Mouse (Mus musculus) stomach, embryonic 16.5 days (tissue): Measurements from ENCODE around the gene Disp2. TPM values are rescaled to one million over a fixed set of nuclear protein-coding genes. Genes with fewer than 3 reads are reported as not detected.
A peak's percentile ranks its signal among the peaks of the same experiment; 100 is the strongest.

Source experiments
- ATAC-seq: fragments of 200-750 bp; cut with Nextera tagmentation; 2 replicates; pipeline ENCODE4 v1.8.0; 2017; ENCODE audit warnings: moderate number of reproducible peaks, moderate TSS enrichment; ENCODE audit not compliant: insufficient read depth, low FRiP score
- H3K27ac ChIP-seq: fragments of 300-500 bp; sonication (generic); 2 replicates; pipeline ENCODE4 v1.5.1; 2014; ENCODE audit warnings: low read length
- H3K27me3 ChIP-seq: fragments of 300-500 bp; sonication (generic); 2 replicates; pipeline ENCODE4 v1.6.1; 2014; ENCODE audit warnings: low read length, control low read depth, mixed read lengths; ENCODE audit not compliant: control insufficient read depth, insufficient read depth
- H3K36me3 ChIP-seq: fragments of 300-500 bp; sonication (generic); 2 replicates; pipeline ENCODE4 v1.6.1; 2014; ENCODE audit warnings: low read length; ENCODE audit not compliant: control insufficient read depth, insufficient read depth
- H3K4me1 ChIP-seq: fragments of 300-500 bp; sonication (generic); 2 replicates; pipeline ENCODE4 v1.6.1; 2014; ENCODE audit warnings: low read length, control low read depth, mixed read lengths; ENCODE audit not compliant: control insufficient read depth, insufficient read depth
- H3K4me2 ChIP-seq: fragments of 300-500 bp; sonication (generic); 2 replicates; pipeline ENCODE4 v1.6.1; 2014; ENCODE audit warnings: low read depth, low read length, mixed read lengths
- H3K4me3 ChIP-seq: fragments of 300-500 bp; sonication (generic); replicated peaks from 2 replicates; pipeline ENCODE4 v1.5.1; 2014; ENCODE audit warnings: mild to moderate bottlenecking, low read length
- H3K9ac ChIP-seq: fragments of 300-500 bp; sonication (generic); 2 replicates; pipeline ENCODE4 v1.6.1; 2014; ENCODE audit warnings: low read length
- H3K9me3 ChIP-seq: fragments of 300-500 bp; sonication (generic); replicated peaks from 2 replicates; pipeline ENCODE4 v1.6.1; 2016; ENCODE audit warnings: low read length, control low read depth; ENCODE audit not compliant: control insufficient read depth
- WGBS: fragments of 180-500 bp; shearing (Covaris S2); extraction: QIAGEN DNeasy Blood & Tissue Kit; methylation state at CpG from one replicate; pipeline ENCODE4 v1.1.7; 2014; 5-methylcytosine and 5-hydroxymethylcytosine counted together
- polyA plus RNA-seq: library from polyadenylated mRNA; unstranded; fragments of >200 nt; fragmentation: Nextera tagmentation; extraction: Ambion mirVana; gene quantifications from 2 replicates; pipeline ENCODE4 v1.2.1, GENCODE M21; 2015

Gene Disp2
- polyA plus RNA-seq, 1 experiment from 2014 or later: 2.5 TPM

DNA sequence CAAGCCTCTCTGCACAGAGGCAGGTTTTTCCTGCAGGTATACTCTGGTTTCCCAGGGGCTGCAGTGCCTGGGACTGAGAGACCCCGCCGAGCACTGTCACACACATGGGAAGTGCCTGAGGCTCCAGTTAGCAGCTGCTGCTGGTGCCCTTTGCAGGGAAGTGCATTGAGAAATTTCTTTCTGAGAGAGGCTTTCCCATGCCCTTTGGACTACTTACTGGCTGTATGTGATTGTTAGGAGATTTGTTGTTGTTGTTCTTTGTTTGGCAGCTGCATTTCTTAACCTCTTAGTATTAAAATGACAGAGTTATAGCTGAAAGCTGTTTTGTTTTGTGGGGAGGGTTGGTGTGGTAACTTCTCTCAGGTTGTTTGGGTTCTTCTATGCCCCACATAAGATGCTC is 31.3 kb downstream of the Disp2 start:
- Histone ChIP-seq H3K36me3 (no peaks in the 10 kb centered on the region), H3K27ac (no peak overlapping the region), H3K9ac (no peak overlapping the region), H3K4me3 (no peak overlapping the region), H3K4me1 (peaks cover 12% of the 10 kb centered on the region), H3K27me3 (no peaks in the 10 kb centered on the region), H3K4me2 (no peak overlapping the region), H3K9me3 (no peaks in the 10 kb centered on the region)
- no peak for ATAC-seq
- 16% methylated on average over 2 of the region's 2 CpGs for WGBS

DNA sequence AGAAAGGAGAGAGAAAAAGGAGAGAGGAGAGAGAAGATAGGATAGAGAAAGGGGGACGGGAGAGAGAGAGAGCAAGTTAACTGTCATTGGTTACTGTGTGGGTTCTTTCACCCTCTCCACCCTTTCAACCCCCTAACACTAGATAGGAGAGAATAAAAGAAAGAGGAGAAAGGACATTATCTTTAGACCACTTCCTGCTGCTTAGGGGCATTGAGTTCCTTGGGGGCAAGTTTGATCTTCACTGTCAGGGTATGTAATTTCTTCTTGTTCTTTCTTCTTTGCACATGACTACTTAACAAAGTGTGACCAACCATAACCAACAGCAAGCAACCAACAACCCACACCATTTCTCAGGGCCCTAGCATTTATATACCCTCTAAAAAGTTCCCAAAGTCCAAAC is 33.2 kb downstream of the Disp2 start:
- no peak overlapping the region for H3K4me2 ChIP-seq
- WGBS: 70% methylated on average over 1 of the region's 1 CpGs
- no peaks in the 10 kb centered on the region for H3K27me3 ChIP-seq
- no peak overlapping the region for H3K4me3 ChIP-seq
- no peak for ATAC-seq
- no peaks in the 10 kb centered on the region for H3K36me3 ChIP-seq
- no peak overlapping the region for H3K27ac ChIP-seq
- H3K4me1 ChIP-seq: peaks cover 14% of the 10 kb centered on the region
- H3K9ac ChIP-seq: no peak overlapping the region
- no peaks in the 10 kb centered on the region for H3K9me3 ChIP-seq

DNA sequence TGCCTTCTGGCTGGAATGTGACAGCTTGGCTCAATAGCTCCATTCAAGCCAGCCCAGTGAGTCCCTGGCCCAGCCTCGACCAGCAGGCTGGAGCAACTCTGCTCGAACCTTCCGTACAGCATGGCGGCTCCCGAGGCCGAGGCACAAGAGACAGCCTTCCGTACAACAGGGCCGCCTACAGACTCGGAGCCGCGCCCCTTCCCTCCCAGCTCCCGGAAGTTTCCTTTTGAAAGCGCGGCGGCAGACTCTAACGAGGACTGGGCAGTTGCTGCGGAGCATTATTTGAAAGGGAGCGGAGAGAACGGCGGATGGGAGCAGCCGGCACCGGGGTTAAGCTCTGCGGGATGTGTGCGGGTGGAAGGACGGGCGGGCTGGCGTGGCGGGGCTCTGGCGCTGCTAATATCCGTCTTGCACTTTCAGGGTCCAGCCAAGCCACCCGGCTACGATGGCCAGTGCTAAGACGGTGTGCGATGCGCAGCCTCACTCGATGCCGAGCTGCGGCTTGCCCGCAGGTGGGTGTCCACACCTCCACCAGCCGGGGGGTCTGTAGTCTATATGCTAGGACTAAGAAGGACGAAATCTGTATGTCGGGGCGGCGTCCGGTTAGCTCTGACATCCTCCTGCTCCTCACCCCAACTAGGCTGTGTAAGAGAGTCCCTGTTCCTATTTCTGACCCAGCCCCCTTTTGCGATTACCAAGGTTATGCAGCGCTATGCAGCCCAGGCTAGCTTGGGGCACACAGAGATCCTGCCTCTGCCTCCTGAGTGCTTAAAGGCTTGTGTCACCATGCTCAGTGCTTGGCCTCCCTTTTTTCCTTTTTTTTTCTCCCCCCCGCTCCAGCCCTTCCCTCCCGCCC is 34.7 kb downstream of the Disp2 start, which contains the start of gene Knstrn:
TSS of gene Knstrn (plus strand) at position 23 of the 856 bp plus-strand sequence.
- no peaks in the 10 kb centered on the region for H3K27me3 ChIP-seq
- peak; percentile 94 for ATAC-seq
- peaks cover 12% of the 10 kb centered on the region for H3K36me3 ChIP-seq
- H3K9ac ChIP-seq: peak within 1 kb of the TSS; percentile 85
- no peaks in the 10 kb centered on the region for H3K9me3 ChIP-seq
- peak within 1 kb of the TSS; percentile 84 for H3K4me3 ChIP-seq
- H3K4me1 ChIP-seq: peaks cover 14% of the 10 kb centered on the region
- under 1% methylated on average over 49 of the region's 49 CpGs for WGBS
- peak within 1 kb of the TSS; percentile 52 for H3K27ac ChIP-seq
- H3K4me2 ChIP-seq: peak within 1 kb of the TSS; percentile 83

DNA sequence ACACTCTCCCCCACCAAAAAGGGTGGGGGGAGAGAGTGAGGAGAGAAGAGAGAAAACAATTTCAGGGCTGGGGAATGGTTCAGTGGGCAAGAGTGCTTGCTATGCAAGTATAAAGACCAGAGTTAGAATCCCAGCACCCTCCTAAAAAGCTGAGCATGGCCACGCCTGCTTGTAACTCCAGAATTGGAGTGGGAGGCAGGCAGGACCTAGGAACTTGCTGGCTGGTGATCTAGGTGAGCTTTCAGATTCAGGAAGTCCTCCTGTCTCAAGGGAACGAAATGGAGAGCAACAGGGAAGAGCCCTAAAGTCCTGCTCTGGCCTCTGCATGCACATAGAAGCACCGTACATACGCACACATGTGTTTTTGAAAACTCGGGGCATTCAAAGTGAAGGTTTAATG is 43.3 kb downstream of the Disp2 start:
- no peak overlapping the region for H3K9ac ChIP-seq
- H3K27me3 ChIP-seq: no peaks in the 10 kb centered on the region
- no peaks in the 10 kb centered on the region for H3K4me1 ChIP-seq
- 91% methylated on average over 5 of the region's 5 CpGs for WGBS
- H3K36me3 ChIP-seq: peaks cover 45% of the 10 kb centered on the region
- no peak overlapping the region for H3K4me2 ChIP-seq
- H3K27ac ChIP-seq: no peak overlapping the region
- no peak overlapping the region for H3K4me3 ChIP-seq
- no peak for ATAC-seq
- 0 out of 2 replicates have a peak, but pooled peaks cover 3% of the 10 kb centered on the region for H3K9me3 ChIP-seq

DNA sequence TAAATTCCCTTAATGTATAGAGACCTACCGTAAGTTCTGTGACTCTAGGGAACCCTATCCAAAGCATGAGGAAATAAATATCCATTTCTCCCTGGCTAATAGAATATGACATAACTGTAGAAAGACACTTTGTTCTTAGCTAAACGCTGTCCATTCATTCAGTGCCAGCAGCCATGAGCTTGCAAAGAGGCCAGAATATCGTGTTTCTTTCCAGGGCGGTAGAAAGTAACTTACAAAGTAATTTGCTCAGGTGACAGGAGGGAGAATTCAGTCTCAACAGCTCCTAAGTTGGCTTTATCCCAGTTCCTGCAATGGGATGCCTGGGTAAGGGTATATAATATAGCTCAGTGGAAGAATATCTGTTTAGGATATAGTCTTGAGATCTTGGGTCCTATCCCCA is 44.9 kb downstream of the Disp2 start:
- H3K9ac ChIP-seq: no peak overlapping the region
- 96% methylated on average over 4 of the region's 4 CpGs for WGBS
- no peak overlapping the region for H3K27ac ChIP-seq
- peaks cover 31% of the 10 kb centered on the region for H3K36me3 ChIP-seq
- no peaks in the 10 kb centered on the region for H3K4me1 ChIP-seq
- no peaks in the 10 kb centered on the region for H3K27me3 ChIP-seq
- H3K4me3 ChIP-seq: no peak overlapping the region
- no peak for ATAC-seq
- H3K4me2 ChIP-seq: no peak overlapping the region
- H3K9me3 ChIP-seq: 0 out of 2 replicates have a peak, but pooled peaks cover 3% of the 10 kb centered on the region

DNA sequence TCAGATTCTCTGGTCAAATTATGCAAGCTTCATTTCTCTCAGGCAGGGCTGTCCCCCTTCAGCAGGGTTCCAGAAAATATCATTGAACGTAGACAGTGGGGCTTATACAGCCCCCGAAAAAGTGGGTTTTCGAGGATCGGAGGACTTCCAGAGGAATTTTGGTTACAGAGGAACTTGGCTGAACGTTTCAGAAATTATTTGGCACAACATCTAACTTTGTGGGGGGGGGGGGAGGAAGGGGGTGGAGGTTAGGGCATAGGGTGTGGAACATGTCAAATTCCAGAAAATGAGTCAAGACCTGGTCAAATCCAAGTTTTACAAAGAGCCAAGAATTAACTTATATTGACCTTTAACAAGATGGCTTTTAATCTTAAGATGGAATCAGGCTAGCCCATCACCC is 49.6 kb downstream of the Disp2 start:
- peaks cover 25% of the 10 kb centered on the region for H3K36me3 ChIP-seq
- no peak overlapping the region for H3K4me3 ChIP-seq
- no peaks in the 10 kb centered on the region for H3K27me3 ChIP-seq
- no peak overlapping the region for H3K4me2 ChIP-seq
- no peak for ATAC-seq
- H3K9me3 ChIP-seq: 0 out of 2 replicates have a peak, but pooled peaks cover 3% of the 10 kb centered on the region
- no peak overlapping the region for H3K27ac ChIP-seq
- no peaks in the 10 kb centered on the region for H3K4me1 ChIP-seq
- no peak overlapping the region for H3K9ac ChIP-seq
- WGBS: 86% methylated on average over 5 of the region's 5 CpGs

DNA sequence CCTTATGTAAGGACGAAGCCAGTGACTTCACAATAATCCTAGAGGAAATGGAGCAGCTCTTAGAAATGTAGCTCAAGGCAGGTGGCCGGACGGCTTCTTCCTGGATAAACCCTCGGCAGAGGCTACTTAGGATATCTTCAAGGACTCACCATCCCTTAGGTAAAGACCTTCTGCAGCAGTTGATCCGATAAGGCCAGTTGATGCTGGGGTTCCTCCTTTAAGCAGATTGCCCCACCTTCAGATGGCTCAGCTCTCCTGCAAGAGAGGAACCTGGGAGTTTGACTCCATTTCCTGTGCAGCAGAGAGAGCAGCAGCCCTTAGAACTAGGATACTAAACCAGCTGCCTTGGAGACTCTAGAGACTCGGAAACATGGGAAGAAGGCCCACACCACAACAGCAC is 54.5 kb downstream of the Disp2 start:
- Histone ChIP-seq H3K27ac (no peak overlapping the region), H3K4me3 (no peak overlapping the region), H3K27me3 (no peaks in the 10 kb centered on the region), H3K9ac (no peak overlapping the region), H3K36me3 (peaks cover 10% of the 10 kb centered on the region), H3K9me3 (no peaks in the 10 kb centered on the region), H3K4me1 (no peaks in the 10 kb centered on the region), H3K4me2 (no peak overlapping the region)
- 94% methylated on average over 6 of the region's 6 CpGs for WGBS
- no peak for ATAC-seq

DNA sequence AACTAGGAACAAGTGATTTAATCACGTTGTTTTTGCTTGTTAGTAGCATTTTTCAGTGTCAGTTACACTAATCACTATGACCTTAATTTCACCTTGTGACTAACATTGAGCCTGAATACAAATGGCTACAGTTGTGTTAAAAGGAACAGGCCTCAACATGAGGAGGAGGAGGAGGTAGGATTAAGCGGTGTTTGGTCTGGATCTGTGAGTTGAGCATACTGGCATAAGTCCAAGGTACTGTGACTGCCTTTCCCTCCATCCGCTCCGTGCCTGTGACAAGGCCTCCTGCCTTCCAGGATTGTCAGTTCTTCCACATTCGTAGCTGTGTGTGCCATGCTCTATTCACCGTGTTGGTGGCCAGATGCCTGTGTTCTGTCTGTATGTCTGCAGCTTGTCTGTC is 55.6 kb downstream of the Disp2 start:
- ATAC-seq: peak; percentile 44; the same call in 1 of the 2 replicates
- Histone ChIP-seq H3K9ac (no peak overlapping the region), H3K27me3 (no peaks in the 10 kb centered on the region), H3K9me3 (no peaks in the 10 kb centered on the region), H3K4me2 (no peak overlapping the region), H3K36me3 (peaks cover 10% of the 10 kb centered on the region), H3K27ac (no peak overlapping the region), H3K4me1 (no peaks in the 10 kb centered on the region), H3K4me3 (no peak overlapping the region)
- 68% methylated on average over 6 of the region's 6 CpGs for WGBS

DNA sequence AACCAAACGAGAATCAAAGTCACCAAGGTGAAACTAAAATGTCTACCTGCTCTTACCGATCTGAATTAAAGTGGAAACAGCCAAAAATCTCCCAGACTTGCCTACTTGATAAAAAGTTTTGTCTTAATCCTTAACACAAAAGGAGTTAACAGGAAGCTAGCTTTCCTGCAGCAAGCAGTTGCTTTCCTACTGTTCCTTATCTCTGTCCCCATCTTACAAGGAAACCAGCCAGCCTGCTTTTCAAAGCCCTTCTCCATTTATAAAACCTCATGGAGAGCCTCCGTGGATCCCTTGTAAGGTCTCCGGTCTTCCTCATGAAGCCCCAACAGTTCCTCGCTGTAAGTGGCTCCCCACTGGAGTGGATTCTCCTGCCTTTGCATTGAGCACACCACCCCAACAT is 58.8 kb downstream of the Disp2 start:
- no peak overlapping the region for H3K9ac ChIP-seq
- 42% methylated on average over 5 of the region's 5 CpGs for WGBS
- no peaks in the 10 kb centered on the region for H3K9me3 ChIP-seq
- H3K4me2 ChIP-seq: no peak overlapping the region
- H3K27ac ChIP-seq: no peak overlapping the region
- no peak for ATAC-seq
- H3K27me3 ChIP-seq: no peaks in the 10 kb centered on the region
- peaks cover 7% of the 10 kb centered on the region for H3K36me3 ChIP-seq
- no peaks in the 10 kb centered on the region for H3K4me1 ChIP-seq
- no peak overlapping the region for H3K4me3 ChIP-seq
